Mouse (Mus musculus): ENCODE measurements at regions not wholly inside any gene's neighbourhood (a gene's known extent, or its start where the extent isn't known, plus 50 kb on each side); places are given as distances from the start of the nearest gene placed in this dataset.

- no peak for ATAC-seq (replicated peaks; ENCODE audit: low read depth, poor library complexity, severe bottlenecking)
Measured at GRCm38 (mm10) chr3:52818401-52818800, 198.6 kb downstream of the Cog6 start.

- no peak for ATAC-seq (replicated peaks; ENCODE audit: low read depth, poor library complexity, severe bottlenecking)
Measured at GRCm38 (mm10) chr3:52817416-52817815, 199.6 kb downstream of the Cog6 start.

GRCm38 (mm10) chr3:52815497-52815896 lies 201.5 kb downstream of the Cog6 start:
- no peak for ATAC-seq (replicated peaks; ENCODE audit: low read depth, poor library complexity, severe bottlenecking)

GRCm38 (mm10) chr3:52802324-52802723 lies 214.7 kb downstream of the Cog6 start:
- ATAC-seq (replicated peaks; ENCODE audit: low read depth, poor library complexity, severe bottlenecking): no peak

DNA sequence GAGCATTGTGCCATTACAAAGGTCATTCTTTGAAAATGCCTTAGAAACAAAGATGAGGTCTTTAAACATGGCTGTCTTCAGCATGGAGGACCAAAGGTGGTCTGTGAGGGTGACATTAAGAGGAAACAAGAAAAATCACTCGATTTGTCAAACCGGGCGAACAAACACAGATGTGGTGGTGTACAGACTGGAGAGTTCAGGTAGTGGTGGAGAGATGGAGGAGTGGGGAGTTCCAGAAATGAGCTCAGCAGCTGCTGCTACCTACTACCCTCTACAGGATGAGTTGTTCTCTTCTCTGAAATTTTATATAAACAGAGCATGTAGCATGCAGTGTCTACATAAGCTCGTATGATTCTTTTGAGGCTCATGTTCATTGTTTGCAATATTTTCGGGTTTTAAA lies 215.6 kb downstream of the Cog6 start:
- no peak for ATAC-seq (replicated peaks; ENCODE audit: low read depth, poor library complexity, severe bottlenecking)

DNA sequence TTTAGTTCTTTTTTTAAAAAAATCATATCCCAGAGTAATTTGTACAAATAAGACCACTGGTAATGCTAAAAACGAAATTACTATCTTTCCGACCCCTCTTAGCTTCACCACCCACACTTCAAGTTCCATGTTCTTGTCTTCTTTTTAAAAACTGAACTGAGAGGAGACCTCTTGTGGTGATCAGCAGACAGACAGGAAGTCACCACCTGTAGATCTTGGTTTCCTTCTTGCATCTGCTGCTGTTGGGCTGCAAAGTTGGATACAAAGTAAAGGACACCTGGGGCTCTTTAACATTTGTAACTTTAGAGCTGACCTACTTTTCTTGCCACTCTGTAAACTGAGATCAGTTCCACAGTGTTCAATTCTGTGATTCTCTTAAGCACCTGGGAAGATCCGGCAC lies 216.4 kb downstream of the Cog6 start:
- no peak for ATAC-seq (replicated peaks; ENCODE audit: low read depth, poor library complexity, severe bottlenecking)

GRCm38 (mm10) chr3:52797801-52798200 lies 219.2 kb downstream of the Cog6 start:
- ATAC-seq (replicated peaks; ENCODE audit: low read depth, poor library complexity, severe bottlenecking): peak; percentile 72

DNA sequence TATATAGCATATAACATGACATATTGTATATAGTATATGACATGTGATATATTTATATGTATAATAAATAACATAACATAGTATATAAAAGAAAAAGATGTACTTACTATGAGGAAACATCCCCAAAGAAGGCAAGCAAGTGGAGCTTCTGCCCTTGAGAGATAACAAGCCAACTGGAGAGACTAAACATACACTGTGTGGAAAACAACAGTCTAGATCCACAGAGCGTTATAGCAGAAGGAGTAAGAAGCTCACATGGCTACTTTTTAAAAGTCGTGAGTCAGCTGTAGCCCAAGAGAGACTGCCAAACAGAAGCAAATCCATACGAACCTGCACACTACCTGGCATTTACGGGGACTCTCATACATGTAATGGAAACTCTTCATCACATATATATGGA lies 219.9 kb downstream of the Cog6 start:
- peak; percentile 40; the same call in 1 of the 2 replicates for ATAC-seq (replicated peaks; ENCODE audit: low read depth, poor library complexity, severe bottlenecking)

- no peak for ATAC-seq (replicated peaks; ENCODE audit: low read depth, poor library complexity, severe bottlenecking)
Measured at GRCm38 (mm10) chr3:52794218-52794617, 222.8 kb downstream of the Cog6 start.

GRCm38 (mm10) chr3:52792801-52793200 lies 224.2 kb downstream of the Cog6 start:
- ATAC-seq (replicated peaks; ENCODE audit: low read depth, poor library complexity, severe bottlenecking): no peak

GRCm38 (mm10) chr3:52792121-52792520 lies 224.9 kb downstream of the Cog6 start:
- ATAC-seq (replicated peaks; ENCODE audit: low read depth, poor library complexity, severe bottlenecking): no peak

GRCm38 (mm10) chr3:52790942-52791341 lies 226.1 kb downstream of the Cog6 start:
- no peak for ATAC-seq (replicated peaks; ENCODE audit: low read depth, poor library complexity, severe bottlenecking)

- peak; percentile 63; the same call in 1 of the 2 replicates for ATAC-seq (replicated peaks; ENCODE audit: low read depth, poor library complexity, severe bottlenecking)
Measured at GRCm38 (mm10) chr3:52787964-52788760, 228.9 kb downstream of the Cog6 start.

DNA sequence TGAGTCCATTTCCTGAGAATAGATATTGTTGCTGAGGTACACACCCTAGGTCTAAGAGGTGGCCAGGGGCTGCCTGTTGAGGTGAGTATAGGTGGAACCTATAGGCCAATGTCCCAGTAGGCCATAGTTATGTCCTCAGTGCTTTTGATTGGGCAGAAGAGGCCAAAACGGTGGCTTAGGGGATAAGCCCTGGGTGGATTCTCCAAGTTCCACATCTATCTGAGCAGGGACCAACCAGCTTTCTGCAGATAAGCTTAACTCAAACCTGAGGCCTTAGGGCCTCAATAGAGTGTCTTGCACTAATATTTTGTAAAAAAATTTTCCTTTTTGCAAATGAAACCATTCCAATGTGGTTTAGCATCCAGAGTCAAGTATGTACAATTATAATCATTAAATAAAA lies 231.4 kb downstream of the Cog6 start:
- ATAC-seq (replicated peaks; ENCODE audit: low read depth, poor library complexity, severe bottlenecking): no peak

DNA sequence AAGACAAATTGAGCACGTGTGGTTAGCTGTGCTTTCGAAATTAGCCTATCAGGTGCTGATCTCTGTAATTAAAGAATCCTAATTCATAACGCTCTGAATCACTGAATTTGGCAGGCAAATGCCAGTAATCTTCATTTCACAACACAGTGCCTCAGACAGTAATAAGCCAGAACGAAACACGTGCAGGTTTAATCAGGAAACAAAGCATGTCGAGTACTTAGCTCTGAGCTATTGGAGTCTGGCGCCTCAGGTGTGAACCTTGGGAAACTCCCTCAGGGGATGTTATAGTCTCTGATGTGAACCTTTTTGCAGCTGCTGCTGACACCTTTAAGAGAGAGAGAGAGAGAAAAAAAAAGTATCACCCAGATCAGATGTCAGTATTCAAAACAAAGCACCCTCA lies 232.6 kb downstream of the Cog6 start:
- ATAC-seq (replicated peaks; ENCODE audit: low read depth, poor library complexity, severe bottlenecking): no peak

- no peak for ATAC-seq (replicated peaks; ENCODE audit: low read depth, poor library complexity, severe bottlenecking)
Measured at GRCm38 (mm10) chr3:52782576-52782975, 234.5 kb downstream of the Cog6 start.

GRCm38 (mm10) chr3:52781521-52781920 lies 235.5 kb downstream of the Cog6 start:
- ATAC-seq (replicated peaks; ENCODE audit: low read depth, poor library complexity, severe bottlenecking): no peak

DNA sequence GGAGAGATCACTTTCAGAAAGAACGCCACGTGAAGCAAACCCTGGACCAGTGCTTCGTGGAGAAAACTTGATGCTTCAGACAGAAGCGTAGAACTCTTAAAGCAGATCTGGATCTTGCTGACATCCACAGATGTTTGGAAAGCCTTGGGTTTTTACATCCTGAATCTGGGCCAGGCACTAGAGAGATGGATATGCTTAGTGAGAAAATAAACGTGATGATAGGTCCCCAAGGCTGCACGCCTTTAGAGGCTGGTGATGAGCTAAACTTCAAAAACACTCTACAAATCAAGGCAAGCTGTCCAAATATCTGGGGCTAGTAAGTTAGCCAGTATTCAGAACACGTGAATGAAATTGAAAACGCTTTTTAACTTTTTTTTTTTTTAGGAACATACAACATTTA lies 236.7 kb downstream of the Cog6 start:
- ATAC-seq (replicated peaks; ENCODE audit: low read depth, poor library complexity, severe bottlenecking): no peak

GRCm38 (mm10) chr3:52775875-52776274 lies 241.2 kb downstream of the Cog6 start:
- no peak for ATAC-seq (replicated peaks; ENCODE audit: low read depth, poor library complexity, severe bottlenecking)

DNA sequence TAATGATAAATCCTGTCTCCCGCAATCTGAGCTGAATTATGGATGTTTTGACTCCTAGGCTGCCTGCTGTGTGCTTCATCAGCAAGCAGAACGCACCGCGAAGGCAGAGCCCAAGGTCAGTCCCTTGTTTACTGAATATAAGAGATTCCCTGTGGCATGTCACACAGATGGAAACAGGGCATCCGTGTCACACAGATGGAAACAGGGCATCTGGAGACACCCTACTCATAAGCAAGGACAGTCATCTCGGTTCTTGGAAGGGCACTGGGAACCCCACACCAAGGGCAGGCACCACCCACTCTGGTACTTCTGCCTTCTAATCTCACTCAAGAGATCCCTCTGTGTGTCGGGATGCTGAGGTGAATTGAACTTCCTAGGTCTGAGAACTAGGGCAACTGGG lies 241.9 kb downstream of the Cog6 start:
- ATAC-seq (replicated peaks; ENCODE audit: low read depth, poor library complexity, severe bottlenecking): no peak

DNA sequence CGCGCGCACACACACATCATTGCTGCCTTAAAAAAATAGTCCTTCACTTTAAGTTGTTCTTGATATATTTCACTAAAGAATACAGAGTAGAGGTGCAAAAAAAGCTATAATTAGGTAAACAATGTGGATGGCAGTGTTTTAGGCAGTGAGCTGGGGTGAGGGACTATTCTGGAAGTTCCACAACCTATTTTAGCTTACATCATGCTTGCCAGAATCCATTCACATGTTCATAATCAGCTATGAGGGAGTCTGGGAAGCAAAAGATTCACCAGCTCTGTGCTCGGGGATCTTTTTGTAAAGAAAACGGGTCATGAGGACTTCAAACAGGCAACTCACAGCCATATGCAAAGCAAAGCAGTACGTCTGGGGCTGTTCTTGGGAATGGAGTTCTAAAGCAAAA lies 242.3 kb downstream of the Cog6 start:
- ATAC-seq (replicated peaks; ENCODE audit: low read depth, poor library complexity, severe bottlenecking): no peak

- peak; percentile 78 for ATAC-seq (replicated peaks; ENCODE audit: low read depth, poor library complexity, severe bottlenecking)
Measured at GRCm38 (mm10) chr3:52767276-52767675, 249.8 kb downstream of the Cog6 start.

Measured in common myeloid progenitor, adult 5-6 weeks (primary cell).